Mouse (Mus musculus) induced T-regulatory cell, adult 2 months (primary cell): ENCODE data around the gene Soat1.

ENCODE experiments used
- DNase-seq: peaks from one replicate; pipeline ENCODE4 v3.0.0-alpha.2; 2012; ENCODE audit warnings: low read depth

The Soat1 gene

GRCm38 (mm10) chr1:156463981-156464853, 9.9 kb downstream of the Soat1 start:
- DNase-seq, result no peak

GRCm38 (mm10) chr1:156462273-156462991, 11.7 kb downstream of the Soat1 start:
- peak; percentile 52 for DNase-seq

GRCm38 (mm10) chr1:156461036-156461435, 13.1 kb downstream of the Soat1 start:
- DNase-seq, result no peak

- DNase-seq, result no peak
Measured at GRCm38 (mm10) chr1:156460216-156460615, 13.9 kb downstream of the Soat1 start.

- peak; percentile 64 for DNase-seq
Measured at GRCm38 (mm10) chr1:156459690-156460089, 14.4 kb downstream of the Soat1 start.

GRCm38 (mm10) chr1:156458391-156459060, 15.6 kb downstream of the Soat1 start:
- no peak for DNase-seq

GRCm38 (mm10) chr1:156455005-156455758, 18.9 kb downstream of the Soat1 start:
- DNase-seq, result no peak

GRCm38 (mm10) chr1:156454384-156454783, 19.7 kb downstream of the Soat1 start:
- no peak for DNase-seq

- DNase-seq, result no peak
Measured at GRCm38 (mm10) chr1:156453876-156454275, 20.3 kb downstream of the Soat1 start.

GRCm38 (mm10) chr1:156450478-156450877, 23.7 kb downstream of the Soat1 start:
- DNase-seq, result no peak

GRCm38 (mm10) chr1:156449691-156450090, 24.4 kb downstream of the Soat1 start:
- no peak for DNase-seq

GRCm38 (mm10) chr1:156449089-156449488, 25.0 kb downstream of the Soat1 start:
- no peak for DNase-seq

GRCm38 (mm10) chr1:156445049-156445448, 29.1 kb downstream of the Soat1 start:
- DNase-seq, result no peak

GRCm38 (mm10) chr1:156442776-156443175, 31.4 kb downstream of the Soat1 start:
- no peak for DNase-seq

- DNase-seq, result no peak
Measured at GRCm38 (mm10) chr1:156442266-156442665, 31.9 kb downstream of the Soat1 start.

GRCm38 (mm10) chr1:156437726-156438125, 36.4 kb downstream of the Soat1 start:
- DNase-seq, result peak; percentile 21

GRCm38 (mm10) chr1:156437016-156437708, 37.0 kb downstream of the Soat1 start:
- DNase-seq, result peak; percentile 38

GRCm38 (mm10) chr1:156433497-156433896, 40.6 kb downstream of the Soat1 start:
- no peak for DNase-seq

GRCm38 (mm10) chr1:156432498-156432897, 41.6 kb downstream of the Soat1 start:
- no peak for DNase-seq

GRCm38 (mm10) chr1:156428434-156428833, 45.7 kb downstream of the Soat1 start:
- DNase-seq, result no peak

- no peak for DNase-seq
Measured at GRCm38 (mm10) chr1:156425746-156426145, 48.4 kb downstream of the Soat1 start.
